Mouse (Mus musculus) T-helper 17 cell (primary cell): ENCODE results near the gene Dlgap1.

Experiments used
- in situ Hi-C, 2 experiments: fragments of 300-600 bp; cut with MboI, MseI; formaldehyde crosslinking; loops; 1 replicate in 1 of 2; 2 replicates in 1 of 2; pipeline ENCODE4 v1.15.1; 2025; ENCODE audit warnings: high pct_unique_total_duplicates in 2 of 2

Gene Dlgap1

GRCm38 (mm10) chr17:69969021-69969815 is at the start of gene Dlgap1:
Dlgap1 (plus strand) TSS chr17:69969073.
- in situ Hi-C loops: no loop called here

- in situ Hi-C loops: no loop called here
Measured at GRCm38 (mm10) chr17:69954936-69955335, 13.9 kb upstream of the Dlgap1 start.

- in situ Hi-C loops: loop anchor here in 1 of 2 experiments (10.0 kb wide), 1 partner anchor 1055 kb away; no protein-coding TSS in a partner anchor
Measured at GRCm38 (mm10) chr17:69969816-69970750, 1.2 kb downstream of the Dlgap1 start.

GRCm38 (mm10) chr17:69973081-69973480 is 4.2 kb downstream of the Dlgap1 start:
- in situ Hi-C loops: loop anchor here in 1 of 2 experiments (10.0 kb wide), 1 partner anchor 1058 kb away; no protein-coding TSS in a partner anchor

GRCm38 (mm10) chr17:69973991-69974390 is 5.1 kb downstream of the Dlgap1 start:
- in situ Hi-C loops: loop anchor here in 1 of 2 experiments (10.0 kb wide), 1 partner anchor 1059 kb away; no protein-coding TSS in a partner anchor

GRCm38 (mm10) chr17:69982236-69982923 is 13.5 kb downstream of the Dlgap1 start:
- in situ Hi-C loops: no loop called here

- in situ Hi-C loops: no loop called here
Measured at GRCm38 (mm10) chr17:69996406-69996805, 27.5 kb downstream of the Dlgap1 start.

- in situ Hi-C loops: no loop called here
Measured at GRCm38 (mm10) chr17:70002026-70002425, 33.2 kb downstream of the Dlgap1 start.

- in situ Hi-C loops: no loop called here
Measured at GRCm38 (mm10) chr17:70004628-70005027, 35.8 kb downstream of the Dlgap1 start.

- in situ Hi-C loops: no loop called here
Measured at GRCm38 (mm10) chr17:70007607-70008006, 38.7 kb downstream of the Dlgap1 start.

GRCm38 (mm10) chr17:70016511-70016910 is 47.6 kb downstream of the Dlgap1 start:
- in situ Hi-C loops: no loop called here

- in situ Hi-C loops: no loop called here
Measured at GRCm38 (mm10) chr17:70020376-70020775, 51.5 kb downstream of the Dlgap1 start.

- in situ Hi-C loops: no loop called here
Measured at GRCm38 (mm10) chr17:70022618-70023017, 53.7 kb downstream of the Dlgap1 start.

GRCm38 (mm10) chr17:70034862-70035261 is 66.0 kb downstream of the Dlgap1 start:
- in situ Hi-C loops: no loop called here

- in situ Hi-C loops: no loop called here
Measured at GRCm38 (mm10) chr17:70040751-70041430, 72.0 kb downstream of the Dlgap1 start.

GRCm38 (mm10) chr17:70068281-70068680 is 99.4 kb downstream of the Dlgap1 start:
- in situ Hi-C loops: no loop called here

GRCm38 (mm10) chr17:70072066-70072465 is 103.2 kb downstream of the Dlgap1 start:
- in situ Hi-C loops: no loop called here

GRCm38 (mm10) chr17:70088220-70088619 is 119.3 kb downstream of the Dlgap1 start:
- in situ Hi-C loops: no loop called here

- in situ Hi-C loops: no loop called here
Measured at GRCm38 (mm10) chr17:70090737-70091136, 121.9 kb downstream of the Dlgap1 start.

- in situ Hi-C loops: loop anchor here in 1 of 2 experiments (5.0 to 10.0 kb wide), 2 partner anchors 48 to 524 kb away; no protein-coding TSS in a partner anchor
Measured at GRCm38 (mm10) chr17:70129151-70129550, 160.3 kb downstream of the Dlgap1 start.

- in situ Hi-C loops: no loop called here
Measured at GRCm38 (mm10) chr17:70169831-70170230, 201.0 kb downstream of the Dlgap1 start.
